Mouse (Mus musculus): Measurements from ENCODE around the gene Scn4a.

DNA sequence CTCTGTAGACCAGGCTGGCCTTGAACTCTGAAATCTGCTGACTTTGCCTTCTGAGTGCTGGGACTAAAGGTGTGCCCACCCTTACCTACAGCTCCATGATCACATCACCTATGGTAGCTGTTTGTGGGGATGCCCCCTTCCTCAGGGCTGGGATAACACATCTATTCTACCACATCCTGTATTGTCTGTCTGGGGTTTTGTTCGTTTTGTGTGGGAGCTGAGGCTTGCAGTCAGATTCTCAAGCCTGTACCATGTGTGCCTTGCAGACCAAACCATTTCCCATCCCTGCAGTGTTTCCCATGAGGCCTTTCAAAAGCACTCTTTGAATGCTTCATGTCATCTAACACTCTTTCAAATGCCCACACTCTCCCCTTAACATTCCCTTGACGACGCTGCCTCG lies 1.1 kb downstream of the Scn4a start:
- no peak for TF ChIP-seq POLR2A (IDR thresholded peaks at IDR 0.05; ENCODE audit: extremely low read depth, insufficient read depth, low read length)
- no peak for TF ChIP-seq CTCF (IDR thresholded peaks at IDR 0.05; ENCODE audit: extremely low read depth, insufficient read depth, low read length)

All from cortical plate, adult 2 months (tissue).